Mouse (Mus musculus) lung, postnatal 0 days (tissue): ENCODE data around the gene Prkcd. TPM values are rescaled to one million over a fixed set of nuclear protein-coding genes. Genes with fewer than 3 reads are reported as not detected.

Source experiments
- ATAC-seq: fragments of 200-750 bp; cut with Nextera tagmentation; 2 replicates; pipeline ENCODE4 v1.8.0; 2017; ENCODE audit warnings: moderate library complexity
- DNase-seq: peaks from one replicate; pipeline ENCODE4 v3.0.0-alpha.2; 2016; ENCODE audit warnings: low spot score
- H3K27ac ChIP-seq: fragments of 300-500 bp; sonication (generic); 2 replicates; pipeline ENCODE4 v1.5.1; 2014; ENCODE audit warnings: antibody characterized with exemption, mild to moderate bottlenecking, low read length, mixed read lengths
- H3K27me3 ChIP-seq: fragments of 300-500 bp; sonication (generic); replicated peaks from 2 replicates; pipeline ENCODE4 v1.6.1; 2014; ENCODE audit warnings: low read length, mixed read lengths; ENCODE audit not compliant: insufficient read depth
- H3K36me3 ChIP-seq: fragments of 300-500 bp; sonication (generic); 2 replicates; pipeline ENCODE4 v1.6.1; 2014; ENCODE audit warnings: low read length, mixed read lengths; ENCODE audit not compliant: insufficient read depth
- H3K4me1 ChIP-seq: fragments of 300-500 bp; sonication (generic); 2 replicates; pipeline ENCODE4 v1.6.1; 2014; ENCODE audit warnings: antibody characterized with exemption, low read depth, low read length, mixed read lengths; ENCODE audit not compliant: insufficient read depth
- H3K4me2 ChIP-seq: fragments of 300-500 bp; sonication (generic); replicated peaks from 2 replicates; pipeline ENCODE4 v1.6.1; 2014; ENCODE audit warnings: low read depth, mild to moderate bottlenecking, low read length, moderate library complexity, mixed read lengths
- H3K4me3 ChIP-seq: fragments of 300-500 bp; sonication (generic); 2 replicates; pipeline ENCODE4 v1.5.1; 2014; ENCODE audit warnings: low read depth, low read length
- H3K9ac ChIP-seq: fragments of 300-500 bp; sonication (generic); replicated peaks from 2 replicates; pipeline ENCODE4 v1.6.1; 2014; ENCODE audit warnings: low read depth, mild to moderate bottlenecking
- H3K9me3 ChIP-seq: fragments of 300-500 bp; sonication (generic); 2 replicates; pipeline ENCODE4 v1.6.1; 2016; ENCODE audit warnings: low read length, mixed read lengths
- CTCF ChIP-seq: IDR thresholded peaks from 2 replicates; pipeline ENCODE4 v1.5.1; 2016; ENCODE audit warnings: antibody characterized with exemption, mild to moderate bottlenecking
- EP300 ChIP-seq: IDR thresholded peaks from 2 replicates; pipeline ENCODE4 v1.6.1; 2016; ENCODE audit warnings: antibody characterized with exemption, mild to moderate bottlenecking, control low read depth
- WGBS: fragments of 180-500 bp; shearing (Covaris S2); extraction: QIAGEN DNeasy Blood & Tissue Kit; methylation state at CpG from one replicate; pipeline ENCODE4 v1.1.7; 2014; 5-methylcytosine and 5-hydroxymethylcytosine counted together
- polyA plus RNA-seq: library from polyadenylated mRNA; unstranded; fragments of >200 nt; fragmentation: Nextera tagmentation; extraction: Ambion mirVana; gene quantifications from 2 replicates; pipeline ENCODE4 v1.2.1, GENCODE M21; 2015

The Prkcd gene
- polyA plus RNA-seq, 1 experiment from 2014 or later: 59.4 TPM

DNA sequence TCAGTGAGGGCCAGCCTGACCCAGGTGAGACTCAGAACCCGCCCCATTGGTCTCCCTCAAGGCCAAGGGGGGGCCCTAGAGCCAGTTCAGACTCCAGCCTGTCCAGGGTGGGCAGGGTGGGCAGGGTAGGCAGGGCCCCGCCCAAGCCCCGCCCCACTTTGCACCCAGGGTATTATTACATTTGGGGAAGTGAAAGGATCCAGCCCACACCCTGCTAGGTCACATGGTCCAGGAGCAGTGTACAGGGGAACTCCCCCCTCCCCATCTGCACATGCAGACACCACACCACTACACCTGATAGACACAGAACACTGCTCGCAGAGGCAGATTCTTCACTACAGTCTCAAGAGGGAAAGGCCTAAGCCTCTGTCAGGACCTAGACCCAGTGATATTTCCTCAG, 18.3 kb downstream of the Prkcd start:
- H3K9me3 ChIP-seq: no peaks in the 10 kb centered on the region
- H3K4me3 ChIP-seq: no peak overlapping the region
- no peak overlapping the region for H3K4me2 ChIP-seq
- 0 out of 2 replicates have a peak, but pooled peaks cover 3% of the 10 kb centered on the region for H3K36me3 ChIP-seq
- peaks cover 1% of the 10 kb centered on the region; the same call in 1 of the 2 replicates for H3K4me1 ChIP-seq
- no peaks in the 10 kb centered on the region for H3K27me3 ChIP-seq
- no peak overlapping the region for H3K9ac ChIP-seq
- H3K27ac ChIP-seq: no peak overlapping the region
- WGBS: 88% methylated on average over 4 of the region's 4 CpGs
- DNase-seq: no peak
- ATAC-seq: no peak
- TF ChIP-seq EP300: no peak

DNA sequence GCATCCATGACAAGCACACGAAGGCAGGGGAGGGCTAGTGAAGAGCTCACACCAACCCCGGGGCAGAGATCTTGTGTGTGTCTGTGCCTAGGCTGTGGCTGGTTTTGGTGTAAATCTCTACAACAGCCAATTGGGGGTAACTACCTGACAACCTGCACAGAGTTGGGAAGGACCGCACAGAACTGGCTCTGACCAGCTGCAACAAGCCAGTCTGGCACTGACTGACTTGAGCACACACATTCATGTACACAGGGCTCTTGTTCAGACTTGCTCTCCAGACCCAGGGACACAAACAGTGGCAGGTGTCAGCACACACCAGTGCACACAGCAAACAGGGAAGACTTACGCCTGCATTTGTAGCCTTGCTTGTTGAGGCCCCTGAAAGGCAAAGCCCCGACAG, 19.2 kb downstream of the Prkcd start:
- ATAC-seq: no peak
- H3K4me2 ChIP-seq: no peak overlapping the region
- no peak for DNase-seq
- TF ChIP-seq CTCF (no peak), EP300 (no peak)
- 83% methylated on average over 5 of the region's 5 CpGs for WGBS
- H3K27me3 ChIP-seq: no peaks in the 10 kb centered on the region
- H3K4me3 ChIP-seq: no peak overlapping the region
- H3K36me3 ChIP-seq: 0 out of 2 replicates have a peak, but pooled peaks cover 3% of the 10 kb centered on the region
- no peak overlapping the region for H3K27ac ChIP-seq
- no peaks in the 10 kb centered on the region for H3K9me3 ChIP-seq
- H3K9ac ChIP-seq: no peak overlapping the region
- H3K4me1 ChIP-seq: no peaks in the 10 kb centered on the region

DNA sequence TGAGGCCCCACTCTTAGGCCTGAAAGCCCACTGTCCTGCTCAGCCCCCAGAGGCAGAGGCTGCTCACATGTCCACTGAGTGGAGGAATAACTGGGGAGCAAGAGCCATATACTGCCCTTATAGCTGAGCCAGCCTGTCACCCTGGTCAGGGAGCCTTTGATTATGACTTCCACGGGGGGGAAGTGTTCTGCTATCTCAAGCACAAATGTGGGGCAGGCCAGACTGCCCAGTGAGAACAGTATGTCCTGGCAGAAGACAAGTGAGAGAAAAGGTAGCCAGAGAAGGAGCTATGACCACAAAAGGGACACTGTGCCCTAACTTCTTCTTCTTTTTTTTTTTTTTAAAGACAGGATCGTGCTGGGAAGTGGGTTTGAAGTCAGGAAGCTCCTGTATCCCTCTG, 28.9 kb downstream of the Prkcd start:
- H3K4me1 ChIP-seq: no peaks in the 10 kb centered on the region
- 0 out of 2 replicates have a peak, but pooled peaks cover 10% of the 10 kb centered on the region for H3K36me3 ChIP-seq
- no peak overlapping the region for H3K9ac ChIP-seq
- TF ChIP-seq EP300: no peak
- no peak for TF ChIP-seq CTCF
- H3K4me2 ChIP-seq: no peak overlapping the region
- DNase-seq (no peak), ATAC-seq (no peak)
- H3K27me3 ChIP-seq: no peaks in the 10 kb centered on the region
- H3K4me3 ChIP-seq: no peak overlapping the region
- WGBS: 59% methylated on average over 2 of the region's 2 CpGs
- no peaks in the 10 kb centered on the region for H3K9me3 ChIP-seq
- H3K27ac ChIP-seq: no peak overlapping the region

DNA sequence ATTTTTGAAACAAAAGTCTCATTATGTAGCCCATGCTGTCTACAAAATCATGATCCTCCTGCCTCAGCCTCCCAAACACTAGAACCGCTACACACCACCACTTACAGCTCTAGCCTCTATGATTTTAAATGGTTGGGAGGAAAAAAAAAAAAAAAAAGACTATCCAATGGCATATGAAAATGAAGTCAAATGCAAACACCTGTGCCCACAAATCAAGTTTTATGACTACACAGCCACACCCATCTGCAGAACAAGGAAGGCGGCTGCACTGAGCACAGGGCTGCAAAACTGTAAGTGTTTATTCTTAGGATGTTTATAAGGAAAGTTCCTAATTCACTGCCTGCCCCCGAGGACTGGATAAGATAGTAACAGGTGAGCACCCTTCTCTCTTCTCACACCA, 29.6 kb downstream of the Prkcd start:
- H3K9ac ChIP-seq: no peak overlapping the region
- DNase-seq: no peak
- H3K9me3 ChIP-seq: no peaks in the 10 kb centered on the region
- H3K4me2 ChIP-seq: no peak overlapping the region
- no peaks in the 10 kb centered on the region for H3K27me3 ChIP-seq
- H3K4me3 ChIP-seq: no peak overlapping the region
- ATAC-seq: no peak
- WGBS: 58% methylated on average over 3 of the region's 3 CpGs
- H3K4me1 ChIP-seq: no peaks in the 10 kb centered on the region
- no peak overlapping the region for H3K27ac ChIP-seq
- H3K36me3 ChIP-seq: 0 out of 2 replicates have a peak, but pooled peaks cover 8% of the 10 kb centered on the region
- TF ChIP-seq EP300 (no peak), CTCF (no peak)

DNA sequence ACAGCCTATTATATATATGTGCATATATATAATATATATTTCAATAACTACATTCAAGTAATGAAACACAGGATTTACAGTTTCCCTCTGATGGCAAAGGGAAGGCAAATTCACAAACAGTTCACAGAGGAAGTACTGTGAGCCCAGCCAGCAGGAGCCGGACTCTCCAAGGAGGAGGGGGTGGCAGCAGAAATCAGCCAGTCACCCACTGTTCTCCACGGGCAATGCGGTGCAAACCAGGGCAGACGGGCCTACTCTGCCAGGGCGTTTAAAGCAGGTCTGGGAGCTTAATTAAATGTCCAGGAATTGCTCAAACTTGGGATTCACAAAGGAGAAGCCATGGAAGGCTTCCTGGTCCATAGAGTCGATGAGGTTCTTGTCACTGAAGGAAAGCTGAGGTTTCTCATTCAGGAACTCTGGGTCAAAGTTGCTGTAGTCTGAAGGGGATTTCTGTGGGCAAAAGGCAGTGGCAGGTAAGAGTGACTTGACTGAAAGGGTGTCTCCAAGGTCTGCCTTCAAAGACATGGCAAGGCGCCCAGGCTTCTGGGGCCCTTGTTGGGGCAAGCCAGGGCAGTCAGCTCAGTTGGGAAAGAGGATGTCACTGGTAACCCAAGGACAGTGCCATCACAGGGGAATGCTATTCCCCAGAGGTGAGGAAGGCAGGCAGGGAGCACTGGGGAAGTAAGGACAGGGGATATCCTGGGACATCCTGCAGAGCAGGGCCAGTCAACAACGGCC, 30.3 kb downstream of the Prkcd start:
- H3K9me3 ChIP-seq: no peaks in the 10 kb centered on the region
- no peak overlapping the region for H3K4me2 ChIP-seq
- TF ChIP-seq CTCF (no peak), EP300 (no peak)
- H3K9ac ChIP-seq: no peak overlapping the region
- H3K4me1 ChIP-seq: no peaks in the 10 kb centered on the region
- H3K27me3 ChIP-seq: no peaks in the 10 kb centered on the region
- H3K4me3 ChIP-seq: no peak overlapping the region
- H3K36me3 ChIP-seq: 0 out of 2 replicates have a peak, but pooled peaks cover 2% of the 10 kb centered on the region
- ATAC-seq (no peak), DNase-seq (no peak)
- 86% methylated on average over 8 of the region's 8 CpGs for WGBS
- no peak overlapping the region for H3K27ac ChIP-seq

DNA sequence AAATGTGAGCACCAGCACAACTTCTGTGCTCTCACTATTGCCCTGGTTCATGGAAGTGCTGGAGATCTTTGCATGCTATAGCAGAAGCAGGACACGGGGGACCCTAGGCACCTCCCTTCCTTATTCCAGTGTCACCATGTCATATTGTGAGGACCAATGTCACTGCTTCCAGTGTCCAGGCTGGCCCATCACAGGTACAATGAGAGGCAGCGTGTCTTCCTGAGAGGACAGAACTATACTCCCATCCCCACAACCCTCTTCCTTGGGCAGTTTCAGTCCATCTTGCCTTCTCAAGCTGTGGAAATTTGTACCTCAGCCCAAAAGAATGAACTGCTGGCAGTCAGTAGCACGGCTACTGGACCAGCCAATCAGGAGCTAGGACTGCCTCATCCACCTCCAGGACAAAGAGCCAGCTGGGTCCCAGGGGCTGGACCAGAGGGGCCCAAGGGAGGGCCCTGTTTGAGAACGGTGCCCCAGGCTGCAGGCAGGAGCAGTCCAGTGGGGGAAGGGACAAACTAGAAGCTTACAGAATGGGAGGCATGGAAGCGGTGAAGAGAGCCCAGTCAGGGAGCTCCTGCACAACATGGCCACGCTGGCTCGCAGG, 31.8 kb downstream of the Prkcd start:
- Histone ChIP-seq H3K27me3 (no peaks in the 10 kb centered on the region), H3K4me3 (no peak overlapping the region), H3K27ac (peak overlapping the region; percentile 39), H3K9ac (no peak overlapping the region), H3K9me3 (no peaks in the 10 kb centered on the region), H3K4me1 (no peaks in the 10 kb centered on the region), H3K36me3 (no peaks in the 10 kb centered on the region), H3K4me2 (no peak overlapping the region)
- DNase-seq (peak; percentile 59), ATAC-seq (peak; percentile 67)
- TF ChIP-seq CTCF (no peak), EP300 (no peak)
- 61% methylated on average over 7 of the region's 7 CpGs for WGBS
